ENCODE assay signal across 8 mouse cellular contexts in genomic region chr11:68852486-68852901, GRCm38 (mm10). TPM values are rescaled to one million over a fixed set of nuclear protein-coding genes. Genes with fewer than 3 reads are reported as not detected.
DNase-seq lines count a peak whose midpoint lies in the region; ATAC-seq and TF ChIP-seq lines count a peak whose summit lies in the region.

No protein-coding gene starts in this region.

- peak overlapping the region; percentile 98 for H3K27ac ChIP-seq in kidney, adult 2 months (ENCODE audit: insufficient read depth, low read depth, low read length)
- peak overlapping the region; percentile 100 for H3K27ac ChIP-seq in liver, embryonic 15.5 days (replicated peaks)
- peak overlapping the region; percentile 87 for H3K27ac ChIP-seq in neural tube, embryonic 12.5 days

- H3K4me3 ChIP-seq in kidney, adult 2 months (ENCODE audit: insufficient read depth, low read depth, low read length), result peak overlapping the region; percentile 80
- peak overlapping the region; percentile 96 for H3K4me3 ChIP-seq in liver, embryonic 15.5 days (replicated peaks)
- peak overlapping the region; percentile 89 for H3K4me3 ChIP-seq in neural tube, embryonic 12.5 days

- H3K4me2 ChIP-seq in liver, embryonic 15.5 days, result peak overlapping the region; percentile 85
- H3K4me2 ChIP-seq in neural tube, embryonic 12.5 days (replicated peaks), result peak overlapping the region; percentile 69

- no peaks in the 10 kb centered on the region for H3K9me3 ChIP-seq in liver, embryonic 15.5 days (replicated peaks)
- H3K9me3 ChIP-seq in neural tube, embryonic 12.5 days, result no peaks in the 10 kb centered on the region

- peak; percentile 36 for ATAC-seq in granulocyte monocyte progenitor cell, adult 5-6 weeks (replicated peaks; ENCODE audit: poor library complexity, severe bottlenecking)
- peak; percentile 82 for ATAC-seq in liver, embryonic 15.5 days (ENCODE audit: insufficient read depth)
- ATAC-seq in neural tube, embryonic 12.5 days (ENCODE audit: low FRiP score, low read depth), result no peak; the same call in none of the 2 replicates

- no peak for TF ChIP-seq CTCF in kidney, adult 2 months (conservative IDR thresholded peaks at IDR 0.05; ENCODE audit: insufficient read depth, insufficient read length, low read depth, low read length)

- under 1% methylated on average over 34 of the region's 36 CpGs for WGBS in kidney, adult 2 months
- WGBS in liver, embryonic 15.5 days (ENCODE audit: insufficient replicate concordance), result under 1% methylated on average over 36 of the region's 36 CpGs
- under 1% methylated on average over 36 of the region's 36 CpGs for WGBS in neural tube, embryonic 12.5 days

- no peak for TF ChIP-seq POLR2A in kidney, adult 2 months (IDR thresholded peaks at IDR 0.05; ENCODE audit: low read depth, low read length)

- peak overlapping the region; percentile 99 for H3K9ac ChIP-seq in liver, embryonic 15.5 days
- peak overlapping the region; percentile 87 for H3K9ac ChIP-seq in neural tube, embryonic 12.5 days

- DNase-seq in right cerebral cortex, adult 2 months (ENCODE audit: low spot score in 2 of 2), result peak; percentile 57 to 64
- DNase-seq in right cerebral cortex, postnatal 25 days, result no peak
- DNase-seq in embryo, embryonic 10.5 days (ENCODE audit: low spot score), result peak; percentile 50
- DNase-seq in kidney, adult 2 months, result peak; percentile 80
- DNase-seq in urinary bladder, postnatal 10 days (ENCODE audit: low spot score), result peak; percentile 29

- H3K36me3 ChIP-seq in kidney, adult 2 months (ENCODE audit: control insufficient read depth, insufficient read depth, low read length), result no peaks in the 10 kb centered on the region; the same call in 1 of the 2 replicates
- no peaks in the 10 kb centered on the region for H3K36me3 ChIP-seq in liver, embryonic 15.5 days (replicated peaks)
- H3K36me3 ChIP-seq in neural tube, embryonic 12.5 days, result no peaks in the 10 kb centered on the region

- H3K4me1 ChIP-seq in kidney, adult 2 months (ENCODE audit: control insufficient read depth, insufficient read depth, low read length), result peaks cover 37% of the 10 kb centered on the region
- H3K4me1 ChIP-seq in liver, embryonic 15.5 days (replicated peaks), result peaks cover 59% of the 10 kb centered on the region
- peaks cover 18% of the 10 kb centered on the region for H3K4me1 ChIP-seq in neural tube, embryonic 12.5 days

- H3K27me3 ChIP-seq in kidney, adult 2 months (replicated peaks; ENCODE audit: control insufficient read depth, insufficient read depth, low read length), result no peaks in the 10 kb centered on the region; the same call in 1 of the 2 replicates
- H3K27me3 ChIP-seq in liver, embryonic 15.5 days, result no peaks in the 10 kb centered on the region
- H3K27me3 ChIP-seq in neural tube, embryonic 12.5 days (replicated peaks), result no peaks in the 10 kb centered on the region

RNA-seq across cellular contexts. Expression of gene Ndel1, which starts 19.2 kb away (rescaled TPM):
- 18.9 and 24.5 TPM in 2 replicates for total RNA-seq in granulocyte monocyte progenitor cell, adult 5-6 weeks (2014; fragmentation: Nextera tagmentation)
- total RNA-seq in granulocyte monocyte progenitor cell, adult 5-6 weeks (2017), result 41.7 and 42.7 TPM in 2 replicates
- polyA plus RNA-seq in kidney, adult 2 months (2012; rRNA removed), result 88.9 and 104 TPM in 2 replicates
- 37.6 and 41.7 TPM in 2 replicates for polyA plus RNA-seq in liver, embryonic 15.5 days (2015; fragmentation: Nextera tagmentation; extraction: Ambion mirVana)
- polyA plus RNA-seq in neural tube, embryonic 12.5 days (2016; fragmentation: Nextera tagmentation; extraction: Ambion mirVana), result 80.4 and 81.5 TPM in 2 replicates

RNA-seq across cellular contexts. Expression of gene Rnf222, which starts 35.9 kb away (rescaled TPM):
- not detected in 2 replicates for total RNA-seq in granulocyte monocyte progenitor cell, adult 5-6 weeks (2014; fragmentation: Nextera tagmentation)
- total RNA-seq in granulocyte monocyte progenitor cell, adult 5-6 weeks (2017), result not detected in 2 replicates
- polyA plus RNA-seq in kidney, adult 2 months (2012; rRNA removed), result 0.07 and 0.13 TPM in 2 replicates
- polyA plus RNA-seq in liver, embryonic 15.5 days (2015; fragmentation: Nextera tagmentation; extraction: Ambion mirVana), result 0.13 TPM in 2 replicates
- 0.05 TPM in 1 of 2 replicates, not detected in the other for polyA plus RNA-seq in neural tube, embryonic 12.5 days (2016; fragmentation: Nextera tagmentation; extraction: Ambion mirVana)

RNA-seq across cellular contexts. Expression of gene Rpl26, which starts 48.9 kb away (rescaled TPM):
- 5,141 and 5,287 TPM in 2 replicates for total RNA-seq in granulocyte monocyte progenitor cell, adult 5-6 weeks (2014; fragmentation: Nextera tagmentation)
- total RNA-seq in granulocyte monocyte progenitor cell, adult 5-6 weeks (2017), result 5,847 and 6,613 TPM in 2 replicates
- polyA plus RNA-seq in kidney, adult 2 months (2012; rRNA removed), result 1,040 and 1,128 TPM in 2 replicates
- polyA plus RNA-seq in liver, embryonic 15.5 days (2015; fragmentation: Nextera tagmentation; extraction: Ambion mirVana), result 434 and 517 TPM in 2 replicates
- 732 and 743 TPM in 2 replicates for polyA plus RNA-seq in neural tube, embryonic 12.5 days (2016; fragmentation: Nextera tagmentation; extraction: Ambion mirVana)
